Mouse (Mus musculus) 3134 (cell line): ENCODE data around the gene Snd1.
A peak's percentile ranks its signal among the peaks of the same experiment; 100 is the strongest.

Source experiments
- DNase-seq: peaks from one replicate; pipeline ENCODE4 v3.0.0-alpha.2; 2011; ENCODE audit warnings: low spot score; ENCODE audit not compliant: insufficient read length; ENCODE audit errors: extremely low read depth

The Snd1 gene

DNA sequence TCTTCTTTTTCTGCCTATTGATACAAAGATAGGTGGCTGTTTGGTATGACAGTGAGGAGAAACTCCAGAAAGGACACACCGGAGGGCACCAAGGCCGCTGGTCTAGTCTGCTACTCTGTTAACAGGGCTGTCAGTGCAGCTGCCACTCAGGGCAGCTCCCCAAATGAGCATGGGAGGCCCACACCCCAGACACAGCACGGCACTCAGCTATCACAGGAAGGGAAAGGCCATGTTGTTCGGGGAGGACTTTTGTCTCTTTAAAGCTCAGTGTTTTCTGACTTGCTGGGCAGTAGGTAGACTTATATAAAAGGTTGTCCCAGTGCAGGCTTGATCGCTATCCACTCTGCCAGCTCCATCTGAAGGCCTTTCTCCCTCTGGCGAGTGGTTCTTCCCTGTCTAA is 312.2 kb downstream of the Snd1 start:
- no peak for DNase-seq

DNA sequence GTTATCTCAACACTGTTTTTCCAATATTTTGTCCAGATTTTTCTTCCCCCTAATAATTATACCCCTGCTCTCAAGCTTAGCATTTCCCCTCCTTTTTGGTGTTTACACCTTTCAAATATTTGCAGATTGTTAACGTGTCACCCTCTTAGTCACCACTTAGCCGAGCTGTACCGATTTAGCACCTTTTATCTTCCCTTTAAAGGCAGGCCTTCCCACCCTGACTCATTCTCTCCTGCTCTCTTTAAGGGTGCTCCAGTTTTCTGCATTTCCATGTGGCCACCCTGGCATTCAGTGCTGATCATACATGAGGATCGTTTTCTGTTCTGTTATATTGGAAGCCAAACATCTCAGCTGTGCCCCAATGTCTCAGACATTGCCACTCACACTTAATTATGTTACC is 314.7 kb downstream of the Snd1 start:
- DNase-seq: no peak

DNA sequence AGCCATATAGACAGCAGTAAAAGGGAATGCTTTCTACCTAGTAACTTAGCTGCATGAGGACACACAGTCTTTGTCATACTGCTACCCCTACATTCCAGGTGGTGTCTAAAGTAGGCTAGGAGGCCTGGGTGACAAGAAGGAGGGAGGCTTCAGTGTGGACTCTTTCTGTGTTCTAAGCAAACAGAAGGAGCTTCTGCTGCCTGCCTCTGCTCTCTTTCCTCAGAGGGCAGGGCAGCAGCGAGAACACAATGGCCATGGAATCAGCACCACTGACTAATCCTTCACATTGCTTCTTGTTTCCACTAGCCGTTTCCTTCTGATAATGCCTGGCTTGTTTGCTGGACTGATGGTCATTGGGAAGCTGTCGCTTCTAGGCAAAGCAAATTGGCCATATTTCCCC is 316.2 kb downstream of the Snd1 start:
- no peak for DNase-seq

DNA sequence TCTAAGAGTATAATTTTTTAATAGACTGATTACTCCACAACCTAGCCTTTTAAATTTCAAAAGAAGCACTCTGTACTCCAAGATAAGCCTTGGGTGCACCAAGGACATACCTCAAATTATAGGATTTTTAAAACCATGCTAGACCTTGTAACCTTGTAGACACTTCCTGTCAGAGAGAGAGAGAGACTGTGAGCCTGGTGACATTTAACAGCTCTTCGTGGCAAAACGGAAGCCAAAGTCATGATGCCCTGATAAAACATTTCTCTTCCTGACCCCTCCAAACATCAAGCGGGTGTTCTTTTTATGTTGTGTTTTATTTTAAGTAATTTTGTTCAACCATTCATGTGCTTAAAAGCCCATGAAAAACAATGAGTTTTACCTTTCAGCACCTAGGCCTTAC is 316.9 kb downstream of the Snd1 start:
- DNase-seq: no peak

DNA sequence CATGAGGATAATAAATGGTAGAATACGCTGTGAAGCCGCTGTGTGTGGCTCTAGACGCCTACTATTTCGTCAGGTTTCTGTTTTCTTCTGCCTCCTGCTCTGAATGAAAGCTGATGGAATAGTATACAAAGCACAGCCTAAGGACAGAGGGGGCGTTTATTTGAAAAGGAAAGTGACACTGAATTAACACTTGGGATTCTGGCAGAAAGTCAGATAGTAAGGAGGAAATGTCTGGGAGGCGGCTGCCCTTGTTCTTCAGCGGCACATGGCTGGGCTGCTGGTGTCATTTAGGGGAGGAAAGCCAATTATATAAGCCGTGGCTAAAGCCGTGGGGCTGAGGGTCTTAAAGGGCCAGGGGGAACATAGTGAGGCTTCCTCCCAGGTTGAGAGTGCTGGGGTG is 320.4 kb downstream of the Snd1 start:
- DNase-seq: no peak

DNA sequence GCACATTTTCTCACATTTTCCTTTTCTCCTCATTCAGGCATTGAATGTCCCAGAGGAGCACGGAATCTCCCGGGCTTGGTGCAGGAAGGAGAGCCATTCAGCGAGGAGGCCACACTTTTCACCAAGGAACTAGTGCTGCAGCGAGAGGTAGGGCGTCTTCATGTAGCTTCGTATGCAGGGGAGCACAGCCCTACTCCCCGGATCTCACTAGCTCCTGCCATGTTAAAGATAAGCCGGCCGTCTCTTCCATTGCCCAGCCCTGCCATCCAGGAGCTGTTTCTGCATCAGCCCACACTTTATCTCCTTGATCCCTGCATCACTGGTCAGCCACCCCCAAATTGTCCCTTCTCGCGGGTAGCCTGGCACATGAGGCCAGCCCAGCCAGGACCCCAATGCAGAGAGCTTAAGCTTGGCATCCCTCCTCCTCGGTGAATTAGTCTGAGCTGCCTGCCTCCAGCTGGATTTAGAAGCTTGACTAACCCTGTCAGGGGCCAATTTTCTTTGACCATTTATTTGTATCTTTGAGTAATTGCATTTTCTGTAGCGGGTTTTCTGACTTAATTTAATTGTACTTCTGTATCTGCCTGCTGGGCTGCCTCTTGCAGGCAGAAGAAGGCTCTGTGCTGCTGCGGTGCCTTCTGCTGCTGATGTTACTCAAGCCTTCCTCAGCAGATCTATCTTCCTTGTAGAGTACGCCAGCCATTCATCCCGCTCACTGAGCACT is 321.0 kb downstream of the Snd1 start:
- DNase-seq: no peak

DNA sequence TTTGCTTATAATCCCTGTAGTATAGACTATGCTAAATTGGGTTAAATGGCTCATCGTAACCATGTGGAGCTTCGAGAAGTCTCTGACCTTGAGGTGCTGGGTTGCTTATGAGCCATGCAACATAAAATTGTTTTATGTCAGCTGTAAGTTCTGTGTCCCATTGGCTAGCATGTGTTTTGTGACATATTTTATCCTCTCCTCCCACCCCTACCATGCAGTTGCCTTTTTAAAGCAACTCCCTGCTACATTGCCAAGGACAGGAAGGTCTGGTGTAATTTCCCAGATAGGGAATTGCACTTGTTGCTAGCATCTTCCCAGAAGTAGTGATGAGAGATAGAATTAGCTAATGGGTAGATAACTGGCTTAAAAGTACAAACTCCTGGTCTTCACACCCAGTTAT is 324.9 kb downstream of the Snd1 start:
- no peak for DNase-seq

DNA sequence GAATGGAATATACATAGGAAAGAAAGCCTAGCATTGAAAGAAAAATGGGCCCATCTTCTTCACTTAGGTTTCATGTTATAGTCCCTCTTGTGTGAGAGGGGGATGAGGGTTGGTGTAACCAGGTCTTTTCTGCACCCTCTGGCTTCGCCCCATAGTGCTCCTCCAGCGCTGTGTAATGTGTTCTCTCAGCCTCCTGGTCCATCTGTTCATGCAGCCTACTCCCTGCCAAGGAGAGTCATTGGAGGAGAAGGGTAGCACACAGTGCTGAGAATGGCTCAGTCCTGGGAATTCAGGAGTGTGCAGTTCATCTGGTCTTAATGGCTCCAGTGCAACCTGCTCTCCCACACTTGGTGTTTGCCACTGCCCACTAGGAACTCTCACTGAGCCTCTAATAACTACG is 326.0 kb downstream of the Snd1 start:
- DNase-seq: no peak

DNA sequence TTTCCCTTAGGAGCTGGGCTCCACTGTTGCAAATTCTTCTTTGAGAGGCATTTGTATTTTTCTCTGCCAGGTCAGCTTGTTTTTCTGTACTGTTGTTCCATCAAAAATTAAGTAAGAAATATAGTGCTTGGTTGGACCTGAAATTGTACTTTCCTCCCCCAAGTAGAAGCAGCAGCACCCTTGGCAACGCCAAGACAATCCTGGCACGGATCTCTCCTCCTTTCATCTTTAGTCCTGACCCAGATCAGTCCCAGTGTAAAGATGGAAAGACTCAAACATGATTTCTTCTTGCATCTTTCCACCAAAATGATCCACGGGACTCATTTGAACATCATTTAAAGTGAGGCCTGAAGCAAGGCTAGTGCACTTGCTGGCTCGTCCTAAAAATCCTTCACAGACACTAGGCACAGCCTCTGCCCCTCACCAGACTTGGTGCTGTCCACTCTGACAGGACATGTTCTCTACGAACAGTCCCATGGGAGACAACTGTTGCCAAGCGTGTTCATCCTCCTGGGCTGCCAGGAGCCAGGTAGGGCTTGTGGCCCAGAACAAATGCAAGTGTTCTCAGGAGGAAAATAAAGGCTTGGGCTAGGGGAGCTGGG is 328.8 kb downstream of the Snd1 start:
- DNase-seq: no peak

DNA sequence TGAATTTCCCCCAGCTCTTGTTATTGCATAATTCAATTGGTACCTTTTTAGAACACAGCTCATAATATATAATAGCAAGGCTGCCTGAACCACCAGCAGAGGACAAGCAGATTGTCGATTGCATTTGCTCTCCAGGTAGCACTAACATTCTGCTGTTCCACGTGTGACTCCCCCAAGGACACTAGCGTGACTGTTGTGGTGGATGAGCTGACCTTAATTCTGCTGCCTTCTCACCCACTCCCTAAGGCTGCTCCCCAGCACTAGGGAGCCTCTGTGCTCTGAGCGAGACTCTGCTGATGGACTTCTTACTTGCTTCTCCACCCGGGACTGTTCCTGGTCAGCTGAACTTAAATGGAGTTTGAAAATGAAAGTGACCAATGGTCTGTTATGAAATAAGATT is 329.8 kb downstream of the Snd1 start:
- no peak for DNase-seq

DNA sequence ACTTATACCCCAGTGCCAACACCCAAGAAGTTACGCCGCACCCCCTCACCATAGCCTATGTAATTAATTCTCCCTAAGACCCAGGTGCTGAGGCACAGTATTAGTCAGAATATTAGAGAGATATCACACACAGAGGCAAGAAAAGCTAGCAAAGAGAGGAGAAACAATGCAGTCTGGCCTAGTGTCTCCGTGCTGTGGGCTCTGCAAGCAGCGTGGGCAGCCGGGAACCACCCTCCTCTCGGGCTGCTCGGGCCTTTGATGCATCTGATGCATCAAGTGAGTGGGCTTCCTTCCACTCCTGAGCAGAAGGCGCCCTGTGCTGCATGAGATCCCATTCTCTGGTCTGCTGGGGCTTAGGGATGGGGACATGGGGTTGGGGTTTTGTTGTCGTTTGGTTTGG is 338.1 kb downstream of the Snd1 start:
- no peak for DNase-seq

DNA sequence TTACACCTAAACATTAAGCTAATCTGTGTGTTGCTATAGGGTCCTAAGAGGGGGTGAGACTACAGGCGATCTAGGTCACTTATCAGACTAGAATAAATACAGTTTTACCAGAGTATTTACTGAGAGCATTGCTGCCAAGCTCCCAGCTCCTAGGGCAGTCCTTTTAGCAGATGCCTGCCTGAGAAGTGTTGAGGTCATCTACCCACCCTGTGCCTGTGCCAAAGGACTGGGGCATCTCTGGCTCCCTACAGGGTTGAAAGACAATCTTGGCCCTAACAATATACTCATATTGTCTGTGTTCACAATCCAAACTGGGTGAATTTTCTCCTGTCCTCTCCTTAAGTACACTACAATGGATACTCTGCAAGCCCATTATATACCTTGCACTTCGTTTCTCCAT is 340.0 kb downstream of the Snd1 start:
- DNase-seq: no peak

DNA sequence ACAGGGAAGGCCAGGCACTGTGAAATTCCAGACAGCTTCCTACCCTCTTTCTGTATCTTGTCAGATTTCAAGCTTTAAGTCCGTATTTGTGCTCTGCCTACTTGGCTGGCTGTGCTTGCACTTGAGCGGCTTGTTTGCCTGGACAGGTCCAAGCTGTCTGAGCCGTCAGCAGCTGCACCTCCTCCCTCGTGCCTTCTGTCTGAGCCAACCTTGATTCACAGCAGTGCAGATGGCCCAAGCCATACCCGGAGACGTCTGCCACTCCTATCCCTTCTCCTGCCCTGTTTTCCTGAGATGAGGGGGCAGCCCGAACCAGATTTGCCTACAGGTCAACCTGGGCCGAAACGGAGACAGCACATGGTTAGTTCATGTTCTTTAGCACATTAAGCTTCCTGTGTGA is 342.1 kb downstream of the Snd1 start:
- no peak for DNase-seq

DNA sequence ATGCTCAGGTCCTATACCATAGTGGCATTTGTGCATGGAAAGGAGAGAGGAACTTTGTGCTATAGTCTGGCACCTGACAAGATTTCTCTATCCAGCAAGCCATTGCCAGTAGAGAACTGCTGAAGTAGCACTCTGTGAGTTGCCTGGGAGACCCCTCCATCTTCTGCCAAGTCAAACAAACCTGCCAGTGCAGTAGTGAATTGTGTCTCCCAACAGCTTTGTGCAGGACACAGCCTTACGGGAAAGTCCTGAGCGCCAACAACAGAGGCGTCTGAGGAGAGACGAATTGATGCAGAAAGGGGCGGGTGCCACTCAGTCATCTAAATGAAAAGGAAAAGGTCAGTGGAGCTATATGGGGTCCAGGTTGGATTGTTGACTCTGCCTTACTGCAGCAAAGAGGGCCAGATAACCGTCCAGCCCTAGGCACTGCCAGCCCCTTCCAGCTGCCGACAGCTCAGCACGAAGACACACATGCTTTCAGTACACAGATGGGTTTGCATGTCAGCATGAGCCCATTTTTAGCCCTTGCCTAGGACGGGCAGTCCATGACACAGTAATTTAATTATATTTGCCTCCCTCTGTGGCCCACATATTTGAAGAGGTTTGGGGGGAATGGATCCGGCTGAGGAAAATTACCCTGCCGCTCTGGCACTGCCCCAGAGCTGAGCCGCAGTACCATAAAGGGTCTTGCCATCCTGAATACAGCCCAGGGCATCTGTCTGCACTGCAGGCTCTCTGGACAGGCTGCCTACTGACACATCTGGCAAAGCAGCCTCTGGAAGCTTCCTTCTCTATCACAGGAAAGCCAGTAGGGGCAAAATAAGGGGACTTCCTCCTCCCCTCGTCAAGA is 344.8 kb downstream of the Snd1 start:
- no peak for DNase-seq

DNA sequence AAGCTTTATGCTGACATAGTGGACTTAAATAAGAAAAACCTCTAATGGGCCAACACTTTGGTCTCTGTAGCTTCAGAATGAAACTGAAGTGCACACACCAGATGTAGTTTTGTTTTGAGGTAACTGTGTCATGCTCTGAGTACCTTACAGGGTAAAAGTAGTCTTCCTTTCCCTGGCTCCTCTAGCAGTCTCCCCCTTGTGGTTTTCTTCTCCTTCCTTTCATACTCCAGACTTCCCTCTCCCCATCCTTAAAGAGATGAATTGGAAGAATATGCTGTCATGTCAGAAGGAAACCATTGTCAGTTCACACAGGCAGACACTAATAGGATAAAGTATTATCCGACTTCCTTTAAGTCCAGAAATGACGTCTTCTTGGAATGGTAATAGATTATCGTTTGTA is 347.4 kb downstream of the Snd1 start:
- DNase-seq: no peak

DNA sequence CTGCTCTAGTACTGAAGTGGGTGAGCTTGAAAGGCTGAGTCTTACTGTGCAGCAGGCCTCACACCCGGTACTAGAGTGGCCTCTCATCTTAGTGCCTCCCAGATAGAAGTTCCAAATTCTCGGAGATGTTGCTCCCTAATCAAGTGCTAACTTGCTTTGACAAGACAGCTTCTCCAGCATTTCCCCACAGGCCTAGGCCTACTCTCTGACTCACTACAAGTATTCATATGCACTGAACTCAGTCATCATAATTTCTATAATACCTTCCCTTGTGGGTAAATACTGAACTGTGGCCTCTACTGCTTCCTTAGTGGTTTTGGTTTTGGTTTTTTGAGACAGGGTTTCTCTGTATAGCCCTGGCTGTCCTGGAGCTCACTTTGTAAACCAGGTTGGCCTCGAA is 348.4 kb downstream of the Snd1 start:
- peak; percentile 37 for DNase-seq

DNA sequence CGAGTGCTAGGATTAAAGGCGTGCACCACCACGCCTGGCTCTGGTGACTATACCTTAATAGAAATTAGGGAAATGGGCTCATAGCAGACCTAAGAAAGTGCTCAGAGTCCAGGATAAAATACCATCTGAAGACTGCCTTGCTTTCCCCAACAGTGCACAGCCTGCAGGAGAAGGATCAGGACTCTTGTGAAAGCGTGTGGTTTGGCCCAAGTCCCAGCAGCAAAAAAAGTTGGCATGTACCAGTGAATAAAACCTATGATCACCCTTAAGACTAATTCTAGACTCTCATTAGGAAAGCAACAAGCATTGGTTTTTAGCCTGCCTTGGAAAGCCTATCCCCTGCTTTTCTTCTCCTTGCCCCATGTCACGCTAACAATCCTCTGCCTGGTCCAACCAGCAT is 348.9 kb downstream of the Snd1 start:
- DNase-seq: peak; percentile 69

DNA sequence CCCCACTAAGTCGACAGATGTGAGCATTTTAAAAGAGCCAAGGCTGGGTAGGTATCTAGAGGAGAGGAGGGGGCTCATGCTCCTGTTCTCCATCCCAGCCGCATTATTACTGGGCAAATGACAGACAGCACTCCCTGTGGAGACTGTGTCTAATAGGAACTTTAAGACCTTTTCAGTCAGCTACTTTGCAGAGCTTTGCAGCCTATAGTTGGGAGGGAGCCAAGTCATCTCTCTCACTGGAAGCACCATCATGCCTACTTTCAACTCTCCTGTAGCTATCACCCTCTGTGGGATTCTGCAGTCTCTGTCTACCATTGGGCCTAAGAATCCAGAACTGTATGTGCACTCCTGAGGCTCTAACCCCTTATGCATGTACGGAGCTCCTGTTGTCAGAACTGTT is 351.0 kb downstream of the Snd1 start:
- DNase-seq: no peak

DNA sequence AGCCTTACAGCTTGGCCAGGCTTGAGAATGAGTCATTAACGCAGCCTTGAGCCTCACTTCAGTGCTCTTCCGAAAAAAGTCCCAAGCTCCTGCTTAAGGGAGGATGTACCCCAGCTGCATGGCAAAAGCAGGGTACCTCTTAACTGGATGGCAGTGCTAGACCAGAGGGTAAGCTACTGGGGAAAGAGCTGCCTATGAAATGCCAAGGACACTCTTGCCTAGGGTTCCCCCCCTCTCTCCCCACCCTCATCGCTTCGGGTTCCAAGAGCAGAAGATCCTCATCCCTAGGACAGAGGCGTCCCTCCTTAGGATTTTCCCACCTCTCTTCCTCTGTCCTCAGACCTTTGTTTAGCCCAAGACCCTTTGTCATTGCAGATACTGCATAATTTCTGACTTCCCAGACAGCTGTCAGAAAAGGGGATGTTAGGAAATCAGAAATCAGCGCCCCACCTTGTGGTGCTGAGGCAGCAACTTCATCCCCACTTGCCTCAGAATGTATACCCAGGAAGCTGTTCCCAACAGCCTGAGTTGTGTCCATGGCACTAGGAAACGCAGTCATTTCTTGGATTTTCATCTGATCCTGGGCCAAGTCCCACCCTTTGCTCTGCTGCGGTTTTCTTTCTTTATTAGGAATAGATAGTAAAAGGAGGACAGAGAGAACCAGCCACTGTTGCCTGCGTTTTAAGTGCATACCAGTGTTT is 351.9 kb downstream of the Snd1 start:
- DNase-seq: no peak

DNA sequence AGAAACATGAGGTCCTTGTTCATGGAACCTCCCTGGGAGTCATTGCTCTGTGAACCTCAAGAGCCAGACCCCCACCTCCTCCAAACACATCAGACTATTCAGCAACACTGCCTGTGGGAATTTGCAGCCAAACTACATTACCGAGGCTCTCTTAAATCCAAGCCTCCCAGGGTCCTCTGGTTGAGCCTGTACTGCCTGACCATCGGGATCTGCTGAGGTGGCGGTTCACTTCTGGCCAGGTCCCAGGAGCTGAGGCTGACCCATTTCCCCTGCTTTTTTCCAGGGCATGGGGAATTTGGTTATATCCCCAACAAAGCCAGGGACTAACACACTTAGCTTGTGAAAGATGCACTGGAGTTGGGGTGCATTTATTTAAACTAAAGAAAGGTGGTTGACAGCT is 352.6 kb downstream of the Snd1 start:
- DNase-seq: no peak

DNA sequence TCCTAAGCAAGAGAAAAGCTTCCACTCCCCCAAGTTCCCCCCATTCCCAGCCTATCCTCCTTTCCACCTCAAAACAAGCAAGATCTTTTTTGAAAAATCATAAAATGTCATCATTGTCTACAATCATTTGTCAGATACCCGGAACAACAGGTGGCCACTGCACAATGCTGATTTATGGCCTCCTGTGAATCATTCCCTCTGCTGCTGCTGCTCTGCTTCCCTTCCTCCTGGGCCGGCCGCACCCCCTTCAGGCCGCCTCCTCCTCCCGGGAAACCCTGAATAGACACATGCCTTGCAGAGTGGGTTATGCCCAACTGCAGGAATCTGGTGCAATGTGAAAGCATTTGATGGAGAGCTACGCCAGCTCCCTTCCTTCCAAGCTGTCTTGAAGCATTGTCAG is 353.7 kb downstream of the Snd1 start:
- DNase-seq: peak; percentile 71
